Mouse (Mus musculus) ES-Bruce4 (cell line): ENCODE measurements around the gene Patl2. TPM values are rescaled to one million over a fixed set of nuclear protein-coding genes. Genes with fewer than 3 reads are reported as not detected.

ENCODE experiments used
- H3K27ac ChIP-seq: 2 replicates; pipeline ENCODE4 v1.5.1; 2012; ENCODE audit warnings: low read length, inconsistent platforms; ENCODE audit not compliant: insufficient read depth
- H3K27me3 ChIP-seq: 2 replicates; pipeline ENCODE4 v1.6.1; 2012; ENCODE audit warnings: mild to moderate bottlenecking, low read length, inconsistent platforms; ENCODE audit not compliant: control insufficient read depth, poor library complexity, insufficient read depth, severe bottlenecking
- H3K36me3 ChIP-seq: 2 replicates; pipeline ENCODE4 v1.6.1; 2012; ENCODE audit warnings: inconsistent platforms, mild to moderate bottlenecking, low read length, moderate library complexity; ENCODE audit not compliant: control insufficient read depth, poor library complexity, insufficient read depth, severe bottlenecking
- H3K4me1 ChIP-seq: one replicate; pipeline ENCODE4 v1.8.1; 2011; ENCODE audit warnings: low read length; ENCODE audit not compliant: control insufficient read depth, insufficient read depth
- H3K4me3 ChIP-seq: 2 replicates; pipeline ENCODE4 v1.5.1; 2011; ENCODE audit warnings: low read depth, mild to moderate bottlenecking, low read length
- H3K9ac ChIP-seq: 2 replicates; pipeline ENCODE4 v1.6.1; 2012; ENCODE audit warnings: low read depth, mild to moderate bottlenecking, inconsistent platforms; ENCODE audit not compliant: poor library complexity, severe bottlenecking
- H3K9me3 ChIP-seq: replicated peaks from 2 replicates; pipeline ENCODE4 v1.6.1; 2012; ENCODE audit warnings: mild to moderate bottlenecking, low read length, inconsistent platforms; ENCODE audit not compliant: control insufficient read depth, poor library complexity, insufficient read depth, severe bottlenecking
- CTCF ChIP-seq: IDR thresholded peaks from one replicate; pipeline ENCODE4 v1.8.1; 2011; ENCODE audit warnings: low read depth, low read length
- EP300 ChIP-seq: IDR thresholded peaks from 2 replicates; pipeline ENCODE4 v1.6.1; 2011; ENCODE audit warnings: low read depth, low read length; ENCODE audit not compliant: insufficient read depth
- POLR2A ChIP-seq: IDR thresholded peaks from one replicate; pipeline ENCODE4 v1.8.1; 2011; ENCODE audit warnings: low read length; ENCODE audit not compliant: insufficient read depth
- polyA plus RNA-seq: library from polyadenylated mRNA; stranded (reverse); fragments of >200 nt; gene quantifications from 2 replicates; pipeline ENCODE4 v1.2.4, GENCODE M21; 2011; ENCODE audit warnings: low read depth; ENCODE audit not compliant: missing spikeins, insufficient read depth, insufficient read length

Gene Patl2
- polyA plus RNA-seq, 1 experiment = 2.5 TPM

GRCm38 (mm10) chr2:122146687-122147086 is 39.3 kb downstream of the Patl2 start:
- Histone ChIP-seq H3K9ac (no peak overlapping the region), H3K4me1 (no peaks in the 10 kb centered on the region), H3K27me3 (peaks cover 1% of the 10 kb centered on the region; the same call in 1 of the 2 replicates), H3K9me3 (no peaks in the 10 kb centered on the region), H3K4me3 (no peak overlapping the region), H3K36me3 (no peaks in the 10 kb centered on the region), H3K27ac (no peak overlapping the region)
- TF ChIP-seq CTCF (no peak), POLR2A (no peak), EP300 (no peak)

DNA sequence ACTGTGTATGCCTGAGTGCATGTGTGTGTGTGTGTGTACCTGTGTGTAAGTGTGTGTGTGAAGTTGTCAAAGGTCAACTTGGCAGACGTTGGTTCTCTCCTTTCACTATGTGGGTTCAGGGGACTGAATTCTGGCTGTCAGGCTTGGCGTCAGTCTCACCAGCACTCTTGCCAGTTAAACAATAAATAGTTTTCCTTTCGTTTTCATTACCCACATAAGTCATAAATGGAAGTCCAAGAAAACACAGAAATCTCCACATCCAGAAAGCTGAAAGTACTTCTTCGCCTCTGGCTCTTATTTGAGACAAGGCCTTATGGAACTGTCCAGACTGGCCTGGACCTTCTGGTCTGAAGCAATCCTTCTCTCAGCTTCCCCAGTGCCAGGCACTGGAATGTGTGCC is 40.2 kb downstream of the Patl2 start:
- no peak overlapping the region for H3K4me3 ChIP-seq
- H3K9ac ChIP-seq = no peak overlapping the region
- H3K27me3 ChIP-seq = peaks cover 1% of the 10 kb centered on the region; the same call in 1 of the 2 replicates
- no peaks in the 10 kb centered on the region for H3K4me1 ChIP-seq
- no peaks in the 10 kb centered on the region for H3K9me3 ChIP-seq
- H3K36me3 ChIP-seq = no peaks in the 10 kb centered on the region
- TF ChIP-seq EP300 = no peak
- TF ChIP-seq POLR2A = no peak
- no peak for TF ChIP-seq CTCF
- H3K27ac ChIP-seq = no peak overlapping the region

DNA sequence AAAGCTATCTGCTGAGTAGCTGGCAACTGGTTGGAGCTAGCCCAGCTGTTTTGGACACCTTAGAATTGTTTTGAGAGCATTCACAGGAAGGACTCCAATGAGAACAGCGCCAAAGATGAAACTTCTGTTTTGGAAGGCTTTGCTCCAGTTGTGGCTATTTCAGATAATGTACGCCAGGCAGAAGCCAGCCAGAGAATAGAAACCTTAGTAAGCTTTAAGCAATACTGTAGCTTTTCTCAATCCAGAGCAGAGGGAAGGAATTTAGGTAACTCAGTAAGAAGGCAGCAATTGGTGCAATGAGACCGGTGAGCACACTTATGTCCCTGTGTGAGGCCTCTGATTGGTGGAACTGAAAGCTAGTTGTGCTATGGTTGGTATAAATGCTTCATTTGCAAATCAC is 42.9 kb downstream of the Patl2 start:
- H3K9ac ChIP-seq = no peak overlapping the region
- H3K4me3 ChIP-seq = no peak overlapping the region
- no peak overlapping the region for H3K27ac ChIP-seq
- no peaks in the 10 kb centered on the region for H3K36me3 ChIP-seq
- no peaks in the 10 kb centered on the region for H3K27me3 ChIP-seq
- H3K9me3 ChIP-seq = no peaks in the 10 kb centered on the region
- no peak for TF ChIP-seq EP300
- TF ChIP-seq POLR2A = no peak
- TF ChIP-seq CTCF = no peak
- H3K4me1 ChIP-seq = no peaks in the 10 kb centered on the region

GRCm38 (mm10) chr2:122141332-122141967 is 44.5 kb downstream of the Patl2 start:
- H3K4me1 ChIP-seq = no peaks in the 10 kb centered on the region
- no peak overlapping the region for H3K4me3 ChIP-seq
- H3K27ac ChIP-seq = no peak overlapping the region
- no peaks in the 10 kb centered on the region for H3K36me3 ChIP-seq
- TF ChIP-seq POLR2A (no peak), EP300 (no peak), CTCF (no peak)
- no peak overlapping the region for H3K9ac ChIP-seq
- no peaks in the 10 kb centered on the region for H3K27me3 ChIP-seq
- no peaks in the 10 kb centered on the region for H3K9me3 ChIP-seq

DNA sequence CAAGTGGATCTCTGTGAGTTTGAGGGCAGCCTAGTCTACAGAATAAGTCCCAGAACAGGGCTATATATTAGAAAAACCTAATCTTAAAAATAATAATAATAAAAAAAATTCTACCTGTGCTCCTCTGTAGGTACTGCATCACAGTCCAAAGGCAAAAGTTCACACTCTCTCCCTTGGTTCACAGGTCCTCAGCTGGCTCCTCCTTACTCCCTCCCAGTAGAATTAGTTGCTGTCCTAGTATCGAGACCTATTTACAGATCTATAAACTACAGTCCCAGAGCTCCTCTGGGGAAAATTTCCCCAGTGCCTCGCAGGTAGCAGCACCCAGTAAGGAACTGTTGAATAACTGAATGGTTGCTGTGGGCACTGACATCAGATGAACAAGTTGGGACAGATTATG is 45.2 kb downstream of the Patl2 start:
- no peaks in the 10 kb centered on the region for H3K36me3 ChIP-seq
- H3K27me3 ChIP-seq = no peaks in the 10 kb centered on the region
- no peak overlapping the region for H3K4me3 ChIP-seq
- H3K4me1 ChIP-seq = no peaks in the 10 kb centered on the region
- H3K9me3 ChIP-seq = no peaks in the 10 kb centered on the region
- H3K9ac ChIP-seq = no peak overlapping the region
- no peak for TF ChIP-seq CTCF
- TF ChIP-seq POLR2A = no peak
- no peak for TF ChIP-seq EP300
- H3K27ac ChIP-seq = no peak overlapping the region

GRCm38 (mm10) chr2:122137839-122138465 is 48.0 kb downstream of the Patl2 start:
- no peak overlapping the region for H3K27ac ChIP-seq
- TF ChIP-seq CTCF = no peak
- TF ChIP-seq EP300 = no peak
- no peak for TF ChIP-seq POLR2A
- no peaks in the 10 kb centered on the region for H3K27me3 ChIP-seq
- no peaks in the 10 kb centered on the region for H3K36me3 ChIP-seq
- no peak overlapping the region for H3K4me3 ChIP-seq
- no peaks in the 10 kb centered on the region for H3K4me1 ChIP-seq
- no peak overlapping the region for H3K9ac ChIP-seq
- H3K9me3 ChIP-seq = no peaks in the 10 kb centered on the region
